Mouse (Mus musculus) erythroblast, adult 5-6 weeks (primary cell): Measurements from ENCODE around the gene Gm17359. TPM values are rescaled to one million over a fixed set of nuclear protein-coding genes. Genes with fewer than 3 reads are reported as not detected.
A peak's percentile ranks its signal among the peaks of the same experiment; 100 is the strongest.

Experiments used
- ATAC-seq: replicated peaks from 2 replicates; pipeline ENCODE4 v1.8.0; 2016; ENCODE audit warnings: moderate number of reproducible peaks, mild to moderate bottlenecking, moderate TSS enrichment, inconsistent platforms; ENCODE audit not compliant: poor library complexity, low FRiP score, severe bottlenecking
- total RNA-seq, 2 experiments: library from RNA; stranded (forward) in 1 of 2; stranded (reverse) in 1 of 2; fragments of 150-400 nt in 1 of 2; fragments of 200-764, 138-1000 nt in 1 of 2; gene quantifications; 2 replicates each; pipeline versions ENCODE4 v1.2.3 to v1.2.4; 2015 to 2017; ENCODE audit warnings: low replicate concordance in 2 of 2

Gm17359 gene
- total RNA-seq, 2 experiments from 2014 or later: not detected

- no peak for ATAC-seq
Measured at GRCm38 (mm10) chr3:79452696-79453263, 116.3 kb downstream of the Gm17359 start.

DNA sequence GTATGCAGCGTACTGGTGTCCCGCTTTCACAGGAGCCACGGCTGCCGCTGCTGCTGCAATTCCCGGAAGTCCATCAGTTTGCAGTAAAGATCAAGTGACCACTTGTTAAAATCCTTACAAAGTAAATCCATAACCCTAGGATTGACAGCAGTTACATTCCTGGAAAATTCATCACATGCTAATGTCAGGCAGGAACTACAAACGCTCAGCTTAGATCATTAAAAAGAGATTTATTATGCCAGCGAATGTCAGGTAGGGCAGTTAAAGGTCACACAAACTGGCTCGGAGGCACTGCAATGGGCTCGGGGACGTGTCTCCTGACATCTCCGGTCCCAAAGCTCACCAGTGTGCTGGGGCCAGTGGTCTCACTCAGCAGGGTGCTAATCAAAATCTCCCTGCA, 119.3 kb downstream of the Gm17359 start:
- no peak for ATAC-seq

- no peak for ATAC-seq
Measured at GRCm38 (mm10) chr3:79458651-79459275, 122.3 kb downstream of the Gm17359 start.

GRCm38 (mm10) chr3:79469440-79469839, 133.0 kb downstream of the Gm17359 start:
- ATAC-seq: no peak

DNA sequence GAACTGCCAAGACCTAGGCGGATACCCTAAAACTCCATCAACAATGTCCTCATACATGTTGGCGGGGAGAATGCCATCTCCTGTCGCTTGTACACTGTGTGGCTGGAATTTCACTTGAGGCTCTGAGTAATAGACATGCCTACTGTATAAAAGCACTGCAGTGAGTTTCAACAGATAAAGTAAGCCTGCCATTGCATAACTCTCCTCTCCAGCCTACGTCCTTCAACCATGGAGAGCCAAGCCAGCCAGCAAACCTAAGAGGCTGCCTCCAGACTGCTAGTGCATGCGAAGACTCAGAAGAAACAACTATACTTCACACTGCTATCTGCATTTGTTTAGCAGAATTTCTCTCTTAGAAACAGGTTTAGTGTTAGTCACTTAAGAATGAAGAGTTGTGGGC, 135.9 kb downstream of the Gm17359 start:
- no peak for ATAC-seq

DNA sequence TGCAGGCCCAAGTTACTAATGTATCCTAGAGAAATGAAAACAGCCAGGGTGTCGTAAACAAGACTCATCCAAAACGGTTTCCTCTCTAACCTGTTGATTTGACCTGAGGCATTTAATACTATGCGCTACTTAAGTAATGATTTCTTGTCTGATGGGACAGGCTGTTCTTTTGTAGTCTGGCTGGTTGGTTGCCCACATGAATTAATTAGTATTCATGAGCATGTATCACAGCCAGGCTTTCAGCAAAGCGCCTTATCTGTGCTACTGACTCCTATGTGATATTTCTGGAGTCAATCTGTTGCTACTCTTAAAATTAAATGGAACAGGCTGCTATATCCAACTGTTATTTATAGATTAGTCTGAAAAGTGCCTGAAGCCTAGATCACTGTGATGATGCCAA, 138.4 kb downstream of the Gm17359 start:
- no peak for ATAC-seq

- no peak for ATAC-seq
Measured at GRCm38 (mm10) chr3:79475980-79476379, 139.5 kb downstream of the Gm17359 start.

GRCm38 (mm10) chr3:79478400-79478799, 141.9 kb downstream of the Gm17359 start:
- ATAC-seq: no peak

DNA sequence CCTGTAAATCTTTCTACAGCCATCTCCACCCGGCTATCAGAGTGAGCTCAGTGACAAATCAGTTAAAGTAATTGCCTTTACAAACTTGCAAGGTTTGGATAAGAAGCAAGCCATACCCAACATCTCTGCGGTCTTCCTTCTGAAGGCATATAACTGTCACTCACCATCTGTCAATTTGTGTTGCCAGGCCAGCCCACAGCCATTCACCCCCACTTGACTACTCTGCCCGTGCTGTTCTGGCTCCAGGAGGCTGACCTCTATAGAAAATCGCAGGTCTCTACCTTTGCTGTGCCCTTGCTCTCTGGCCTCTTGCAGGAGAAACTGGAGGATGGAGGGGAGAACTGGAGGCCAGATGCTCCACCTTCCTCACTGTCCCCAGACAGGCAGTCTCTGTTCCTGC, 142.4 kb downstream of the Gm17359 start:
- ATAC-seq: no peak

DNA sequence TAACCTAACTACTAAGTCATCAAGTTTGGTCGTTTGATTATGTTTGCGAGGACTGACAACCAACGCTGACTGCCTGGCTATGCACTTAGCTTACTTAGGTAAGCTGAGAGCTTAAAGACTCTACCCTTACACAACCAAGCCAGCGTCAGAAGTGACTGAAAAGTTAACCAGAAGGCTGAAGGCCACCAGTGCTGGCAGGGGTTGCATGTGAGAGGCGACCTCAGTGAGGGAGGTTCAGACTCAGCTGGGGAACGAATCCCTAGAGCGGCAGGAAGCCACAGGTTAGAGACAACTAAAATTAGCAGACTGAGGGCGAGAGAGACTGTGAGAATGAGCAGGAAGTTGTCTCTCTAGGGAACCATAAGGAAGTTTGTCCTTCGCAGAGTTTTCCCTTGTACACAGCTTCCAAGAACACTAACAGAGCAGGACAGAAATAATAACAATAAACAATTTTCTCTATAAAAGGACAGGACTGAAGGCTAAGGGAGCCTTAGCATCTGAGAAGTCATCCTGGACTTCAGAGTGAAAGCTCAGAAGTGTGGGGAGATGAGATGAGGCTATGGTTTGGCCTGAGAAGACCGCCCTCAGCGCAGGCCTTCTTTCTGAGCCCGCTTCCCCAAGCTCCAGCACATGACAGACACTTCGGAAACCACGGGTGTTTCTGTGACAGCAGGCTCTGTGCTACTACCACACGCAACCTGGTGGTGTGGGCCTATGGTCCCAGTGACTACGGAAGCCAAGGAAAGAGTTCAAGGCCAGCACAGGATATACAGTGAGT, 148.0 kb downstream of the Gm17359 start:
- ATAC-seq: no peak

DNA sequence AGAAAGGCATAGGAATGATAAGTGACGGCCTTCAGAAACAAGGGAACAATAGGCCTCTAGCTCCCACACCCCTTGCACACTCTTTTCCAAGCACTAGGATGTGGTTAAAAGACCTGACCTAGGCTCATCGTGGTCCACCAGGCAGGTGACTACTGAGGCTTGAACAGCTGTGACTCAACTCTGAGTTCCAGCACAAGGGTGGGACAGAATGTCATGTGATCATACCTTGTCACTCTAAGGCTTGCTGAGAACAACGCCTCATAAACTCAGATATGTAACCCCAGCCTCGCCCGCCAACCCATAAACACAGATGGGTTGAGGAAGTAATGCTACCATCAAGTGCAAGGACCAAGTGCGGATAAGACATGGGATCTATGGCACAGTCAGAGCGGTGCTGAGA, 151.6 kb downstream of the Gm17359 start:
- ATAC-seq: no peak

DNA sequence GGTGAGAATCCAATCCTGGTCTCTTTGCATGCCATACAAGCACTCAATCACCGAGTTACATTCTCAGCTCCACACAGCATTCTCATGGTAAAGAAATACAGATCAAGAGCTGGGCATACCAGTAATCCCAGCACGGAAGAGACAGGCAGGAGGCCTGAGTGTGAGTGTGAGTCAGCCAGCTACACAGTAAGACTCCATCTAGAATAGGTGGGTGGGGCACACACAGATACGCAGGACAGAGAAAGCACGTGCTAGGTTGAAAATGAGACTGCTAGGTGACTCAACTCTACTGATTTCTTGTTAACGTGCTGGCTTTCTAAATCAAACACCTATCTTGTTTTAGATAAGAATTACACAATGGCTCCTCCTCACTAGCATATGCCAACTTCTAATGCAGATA, 153.6 kb downstream of the Gm17359 start:
- no peak for ATAC-seq

GRCm38 (mm10) chr3:79491614-79492013, 155.2 kb downstream of the Gm17359 start:
- ATAC-seq: no peak

GRCm38 (mm10) chr3:79493064-79493463, 156.6 kb downstream of the Gm17359 start:
- ATAC-seq: no peak

DNA sequence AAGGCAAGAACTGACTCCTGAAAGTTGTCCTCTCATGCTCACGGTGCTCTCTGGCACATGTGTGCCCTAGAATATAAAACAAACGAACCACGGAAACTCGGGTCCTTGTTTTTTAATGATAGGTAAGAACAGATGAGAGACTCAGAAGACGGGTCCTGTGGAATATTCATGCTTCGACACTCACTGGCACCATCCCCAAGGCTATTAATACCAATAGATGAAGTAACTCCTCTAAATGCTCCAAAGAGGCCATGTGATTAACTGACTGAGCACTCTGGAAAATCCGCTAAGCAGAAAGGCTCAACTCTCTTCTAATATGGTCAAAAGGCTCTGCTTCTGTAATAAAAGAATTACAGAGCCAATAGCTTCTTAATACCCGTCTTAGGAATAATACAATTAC, 157.6 kb downstream of the Gm17359 start:
- ATAC-seq: no peak

- no peak for ATAC-seq
Measured at GRCm38 (mm10) chr3:79495151-79495550, 158.7 kb downstream of the Gm17359 start.

DNA sequence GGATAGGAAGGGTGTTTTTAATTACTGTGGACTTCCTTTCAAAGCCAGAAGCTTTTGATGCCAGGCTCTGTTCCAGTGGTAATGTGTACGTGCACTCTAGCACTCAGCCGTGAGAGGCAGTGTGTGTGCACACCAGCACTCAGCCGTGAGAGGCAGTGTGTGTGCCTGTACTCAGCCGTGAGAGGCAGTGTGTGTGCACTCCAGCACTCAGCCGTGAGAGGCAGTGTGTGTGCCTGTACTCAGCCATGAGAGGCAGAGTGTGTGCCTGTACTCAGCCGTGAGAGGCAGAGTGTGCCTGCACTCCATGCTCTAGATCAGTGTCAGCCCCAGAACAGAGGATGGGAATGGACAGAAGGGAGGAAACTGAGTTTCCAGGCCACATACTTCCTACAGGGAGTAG, 160.2 kb downstream of the Gm17359 start:
- peak; percentile 40; the same call in 1 of the 2 replicates for ATAC-seq

- no peak for ATAC-seq
Measured at GRCm38 (mm10) chr3:79500279-79500678, 163.8 kb downstream of the Gm17359 start.

GRCm38 (mm10) chr3:79501166-79501728, 164.8 kb downstream of the Gm17359 start:
- no peak for ATAC-seq
